39 mouse cellular contexts compared by ENCODE assay signal in genomic region chr11:99269192-99269591, GRCm38 (mm10). TPM values are rescaled to one million over a fixed set of nuclear protein-coding genes. Genes with fewer than 3 reads are reported as not detected.
"Had no signal": no experiment of that assay in that cellular context is flagged by ENCODE, and none has a peak within 500 bp of the region (broad histone marks: within the 10 kb centered on the region; RNA-seq: fewer than 3 reads in every experiment).

No protein-coding gene starts in this region.

- H3K27ac ChIP-seq: heart, adult 2 months; heart, embryonic 13.5 days; heart, embryonic 15.5 days; hindbrain, embryonic 13.5 days; hindbrain, embryonic 15.5 days; kidney, embryonic 15.5 days; kidney, postnatal 0 days; left cerebral cortex, adult 2 months; liver, embryonic 13.5 days; liver, embryonic 15.5 days had no signal

- ATAC-seq: inflammation-experienced regulatory T-cells, adult 6 months; liver, postnatal 0 days had no signal

- DNase-seq: gastrocnemius, postnatal 14 days; gastrocnemius, postnatal 36 days; heart, adult 2 months; heart, postnatal 14 days; heart, postnatal 36 days; kidney, adult 11 months; kidney, adult 2 months; kidney, adult 9 months; kidney, postnatal 14 days; kidney, postnatal 36 days; layer of hippocampus, adult 9-11 months; liver; liver, embryonic 13.5 days; liver, postnatal 0 days had no signal

- H3K9ac ChIP-seq: heart, embryonic 13.5 days; heart, embryonic 15.5 days; hindbrain, embryonic 13.5 days; hindbrain, embryonic 15.5 days; kidney, embryonic 15.5 days; liver, embryonic 13.5 days; liver, embryonic 15.5 days; liver, postnatal 0 days had no signal

- H3K4me2 ChIP-seq: heart, embryonic 11.5 days; heart, embryonic 13.5 days; heart, embryonic 15.5 days; hindbrain, embryonic 13.5 days; hindbrain, embryonic 15.5 days; kidney, embryonic 15.5 days; liver, embryonic 11.5 days; liver, embryonic 13.5 days; liver, embryonic 15.5 days had no signal

- H3K27me3 ChIP-seq: heart, embryonic 13.5 days; heart, embryonic 15.5 days; hindbrain, embryonic 15.5 days; kidney, embryonic 15.5 days; liver, embryonic 13.5 days had no signal

- H3K9me3 ChIP-seq: heart, embryonic 13.5 days; heart, embryonic 15.5 days; hindbrain, embryonic 13.5 days; hindbrain, embryonic 15.5 days; kidney, embryonic 15.5 days; liver, embryonic 13.5 days; liver, embryonic 15.5 days had no signal

- H3K4me3 ChIP-seq: heart, adult 2 months; heart, embryonic 13.5 days; heart, embryonic 15.5 days; hindbrain, embryonic 13.5 days; hindbrain, embryonic 15.5 days; kidney, embryonic 15.5 days; left cerebral cortex, adult 2 months; liver, embryonic 13.5 days; liver, embryonic 15.5 days had no signal

- H3K4me1 ChIP-seq: hindbrain, embryonic 13.5 days; kidney, embryonic 15.5 days; liver, embryonic 13.5 days; liver, embryonic 15.5 days had no signal

- H3K36me3 ChIP-seq: heart, embryonic 13.5 days; heart, embryonic 15.5 days; hindbrain, embryonic 13.5 days; hindbrain, embryonic 15.5 days; kidney, embryonic 15.5 days; liver, embryonic 13.5 days; liver, embryonic 15.5 days had no signal

RNA-seq across cellular contexts. Expression of gene Krt24, which starts 15.9 kb away (rescaled TPM):
- total RNA-seq: gastrocnemius, adult 18-20 months; gastrocnemius, adult 8-10 months; gastrocnemius, postnatal 14 days; gastrocnemius, postnatal 36 days; heart, adult 2 months; heart, postnatal 14 days; heart, postnatal 36 days; hematopoietic stem cell, adult 5-6 weeks; layer of hippocampus, adult 18-20 months; layer of hippocampus, adult 8-10 months; layer of hippocampus, postnatal 25 days; left cerebral cortex, adult 2 months; left cerebral cortex, postnatal 14 days; left cerebral cortex, postnatal 36 days had no signal
- polyA plus RNA-seq: gonadal fat pad, adult 2 months; heart, adult 2 months; heart, embryonic 11.5 days; heart, embryonic 13.5 days; heart, embryonic 15.5 days; heart, postnatal 0 days; hindbrain, embryonic 11.5 days; inflammation-experienced regulatory T-cells, adult 6 months; kidney, adult 2 months; kidney, embryonic 15.5 days; kidney, postnatal 0 days; large intestine, adult 2 months; liver, embryonic 11.5 days; liver, embryonic 13.5 days; liver, embryonic 15.5 days; liver, postnatal 0 days had no signal

RNA-seq across cellular contexts. Expression of gene Krt222, which starts 25.3 kb away (rescaled TPM):
- total RNA-seq: hematopoietic stem cell, adult 5-6 weeks had no signal

RNA-seq across cellular contexts. Expression of gene Krt25, which starts 53.6 kb away (rescaled TPM):
- total RNA-seq: gastrocnemius, adult 8-10 months; gastrocnemius, postnatal 14 days; gastrocnemius, postnatal 36 days; heart, adult 2 months; heart, postnatal 14 days; heart, postnatal 36 days; hematopoietic stem cell, adult 5-6 weeks; layer of hippocampus, adult 18-20 months; layer of hippocampus, adult 8-10 months; layer of hippocampus, postnatal 25 days; left cerebral cortex, adult 2 months; left cerebral cortex, postnatal 14 days; left cerebral cortex, postnatal 36 days had no signal
- polyA plus RNA-seq: gonadal fat pad, adult 2 months; heart, adult 2 months; heart, embryonic 11.5 days; heart, embryonic 13.5 days; heart, embryonic 15.5 days; hindbrain, embryonic 11.5 days; inflammation-experienced regulatory T-cells, adult 6 months; kidney, embryonic 15.5 days; large intestine, adult 2 months; limb, embryonic 11.5 days; limb, embryonic 14.5 days; liver, embryonic 11.5 days; liver, embryonic 13.5 days; liver, embryonic 15.5 days had no signal
